Comparison of ENCODE assay signal across 9 mouse cellular contexts in the genomic region with DNA sequence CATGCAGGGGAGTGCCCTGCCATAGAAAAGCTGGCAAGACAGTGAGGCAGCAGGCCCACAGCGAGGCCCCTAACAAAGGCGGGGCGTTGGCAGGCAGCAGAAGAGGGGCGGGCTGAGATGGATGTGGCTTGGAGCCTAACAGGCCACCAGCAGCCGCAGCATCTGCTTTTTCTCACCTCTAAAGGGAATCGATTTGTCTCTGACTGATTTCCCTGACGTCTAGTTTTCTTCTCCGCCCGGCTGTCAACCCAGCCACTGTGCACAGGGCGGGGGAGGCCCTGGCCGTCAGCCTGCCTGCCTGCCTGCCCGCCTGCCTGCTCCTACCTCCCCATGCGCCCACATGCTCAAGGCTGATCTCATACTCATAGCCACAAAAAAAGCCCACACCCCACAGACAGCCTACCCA. TPM values are rescaled to one million over a fixed set of nuclear protein-coding genes. Genes with fewer than 3 reads are reported as not detected.
A peak's percentile ranks its signal among the peaks of the same experiment; 100 is the strongest.
DNase-seq lines count a peak whose midpoint lies in the region; ATAC-seq and TF ChIP-seq lines count a peak whose summit lies in the region.
"Had no signal": no experiment of that assay in that cellular context is flagged by ENCODE, and none has a peak within 500 bp of the region (broad histone marks: within the 10 kb centered on the region; RNA-seq: fewer than 3 reads in every experiment).

No protein-coding gene starts in this region.

- no peaks in the 10 kb centered on the region for H3K36me3 ChIP-seq in liver, postnatal 0 days (replicated peaks; ENCODE audit: insufficient read depth, low read length)
- no peaks in the 10 kb centered on the region for H3K36me3 ChIP-seq in heart, embryonic 16.5 days (ENCODE audit: control insufficient read depth, insufficient read depth)
- H3K36me3 ChIP-seq in stomach, embryonic 15.5 days, result no peaks in the 10 kb centered on the region

- 61% methylated on average over 13 of the region's 13 CpGs for WGBS in liver, postnatal 0 days (ENCODE audit: insufficient replicate concordance)
- 18% methylated on average over 13 of the region's 13 CpGs for WGBS in heart, embryonic 16.5 days
- 26% methylated on average over 13 of the region's 13 CpGs for WGBS in stomach, embryonic 15.5 days

- ATAC-seq in liver, postnatal 0 days, result no peak
- ATAC-seq in heart, embryonic 16.5 days (replicated peaks; ENCODE audit: extremely low read depth, insufficient read depth, low FRiP score), result peak; percentile 67
- peak; percentile 78 for ATAC-seq in stomach, embryonic 15.5 days (ENCODE audit: insufficient read depth, low FRiP score, low read depth)
- ATAC-seq: Patski had no signal

- no peak for TF ChIP-seq CTCF in liver, postnatal 0 days (IDR thresholded peaks at IDR 0.05; ENCODE audit: low read depth)

- no peak overlapping the region for H3K27ac ChIP-seq in liver, postnatal 0 days (ENCODE audit: low read depth)
- H3K27ac ChIP-seq in heart, embryonic 16.5 days (ENCODE audit: low read length), result peak overlapping the region; percentile 28
- peak overlapping the region; percentile 79 for H3K27ac ChIP-seq in stomach, embryonic 15.5 days

- no peak overlapping the region for H3K4me3 ChIP-seq in liver, postnatal 0 days (ENCODE audit: low read depth, low read length)
- no peak overlapping the region for H3K4me3 ChIP-seq in heart, embryonic 16.5 days (ENCODE audit: low read length)
- H3K4me3 ChIP-seq in stomach, embryonic 15.5 days (replicated peaks), result no peak overlapping the region

- peak; percentile 50 for DNase-seq in liver
- no peak for DNase-seq in liver, postnatal 0 days
- DNase-seq in embryo, embryonic 11.5 days (ENCODE audit: low read depth, low spot score), result peak; percentile 26
- DNase-seq in layer of hippocampus, postnatal 36 days, result peak; percentile 77 to 85
- peak; percentile 41 for DNase-seq in mesoderm, embryonic 11.5 days (ENCODE audit: low read depth, low spot score)
- DNase-seq in kidney, postnatal 36 days, result no peak

- no peak for TF ChIP-seq EP300 in liver, postnatal 0 days (IDR thresholded peaks at IDR 0.05; ENCODE audit: low read depth)

- no peaks in the 10 kb centered on the region for H3K27me3 ChIP-seq in liver, postnatal 0 days (ENCODE audit: insufficient read depth, low read length)
- no peaks in the 10 kb centered on the region for H3K27me3 ChIP-seq in heart, embryonic 16.5 days (ENCODE audit: control insufficient read depth, insufficient read depth, low read length)
- H3K27me3 ChIP-seq in stomach, embryonic 15.5 days (replicated peaks), result no peaks in the 10 kb centered on the region
- H3K27me3 ChIP-seq: Patski had no signal

- no peak overlapping the region for H3K4me2 ChIP-seq in liver, postnatal 0 days (ENCODE audit: low read depth, low read length)
- H3K4me2 ChIP-seq in heart, embryonic 16.5 days (ENCODE audit: low read depth, low read length), result no peak overlapping the region
- no peak overlapping the region for H3K4me2 ChIP-seq in stomach, embryonic 15.5 days

- no peak overlapping the region for H3K9ac ChIP-seq in liver, postnatal 0 days (replicated peaks)
- 0 out of 2 replicates have a peak overlapping the region, but pooled peaks have one; percentile 17 for H3K9ac ChIP-seq in heart, embryonic 16.5 days (ENCODE audit: low read length)
- H3K9ac ChIP-seq in stomach, embryonic 15.5 days, result no peak overlapping the region

- peaks cover 9% of the 10 kb centered on the region; the same call in 1 of the 2 replicates for H3K4me1 ChIP-seq in liver, postnatal 0 days (ENCODE audit: insufficient read depth)
- H3K4me1 ChIP-seq in heart, embryonic 16.5 days (ENCODE audit: control insufficient read depth, insufficient read depth, low read length), result peaks cover 40% of the 10 kb centered on the region
- H3K4me1 ChIP-seq in stomach, embryonic 15.5 days, result peaks cover 30% of the 10 kb centered on the region

- no peaks in the 10 kb centered on the region for H3K9me3 ChIP-seq in liver, postnatal 0 days (ENCODE audit: low read length)
- no peaks in the 10 kb centered on the region for H3K9me3 ChIP-seq in heart, embryonic 16.5 days (replicated peaks; ENCODE audit: control insufficient read depth, low read length)
- no peaks in the 10 kb centered on the region for H3K9me3 ChIP-seq in stomach, embryonic 15.5 days

RNA-seq across cellular contexts. Expression of a gene that starts 37.4 kb away (rescaled TPM):
- polyA plus RNA-seq in liver, postnatal 0 days (2015; fragmentation: Nextera tagmentation; extraction: Ambion mirVana), result 3.6 and 4.3 TPM in 2 replicates
- polyA plus RNA-seq in heart, embryonic 16.5 days (2015; fragmentation: Nextera tagmentation; extraction: Ambion mirVana), result 20.6 and 22.6 TPM in 2 replicates
- total RNA-seq in layer of hippocampus, postnatal 36 days (2021), result 10 to 100 TPM; 88.1 to 94.5 TPM
- polyA plus RNA-seq in stomach, embryonic 15.5 days (2015; fragmentation: Nextera tagmentation; extraction: Ambion mirVana), result 29.0 and 31.3 TPM in 2 replicates

Comparison
In these comparisons a context has a peak if more than half of its experiments do, and no peak if none do; other contexts are left out.
1. DNase-seq: peak in liver (single experiment), embryo, embryonic 11.5 days (single experiment), layer of hippocampus, postnatal 36 days (2 of 2) and mesoderm, embryonic 11.5 days (single experiment); none in liver, postnatal 0 days (single experiment) and kidney, postnatal 36 days (0 of 2).